Mouse (Mus musculus): ENCODE measurements at regions not wholly inside any gene's neighbourhood (a gene's known extent, or its start where the extent isn't known, plus 50 kb on each side); places are given as distances from the start of the nearest gene placed in this dataset.
"Not testable (repeated sequence)": the region's sequence is repeated elsewhere in the genome, so short reads cannot be mapped to it uniquely, and the experiment has no call there.

DNA sequence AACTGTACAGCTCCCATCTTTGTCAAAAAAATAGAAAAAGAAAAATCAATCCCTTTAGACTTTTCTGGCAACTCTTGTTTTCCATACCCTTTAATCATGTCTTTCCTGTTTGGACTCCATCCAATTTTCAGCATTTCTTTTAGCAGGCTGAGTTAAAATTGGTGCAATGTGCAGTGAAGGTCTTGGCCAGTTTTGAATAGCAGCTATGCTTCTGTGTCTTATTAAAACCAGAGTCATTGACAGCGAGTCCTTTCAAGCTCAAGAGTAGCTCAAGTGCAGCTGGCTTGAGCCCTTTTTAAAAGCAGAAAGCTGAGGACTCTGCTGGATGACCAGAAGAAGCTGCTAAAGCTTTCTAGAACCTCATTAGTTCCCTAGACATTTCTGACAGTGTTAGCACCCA is 952.7 kb downstream of the Poteg start:
- DNase-seq, result no peak

DNA sequence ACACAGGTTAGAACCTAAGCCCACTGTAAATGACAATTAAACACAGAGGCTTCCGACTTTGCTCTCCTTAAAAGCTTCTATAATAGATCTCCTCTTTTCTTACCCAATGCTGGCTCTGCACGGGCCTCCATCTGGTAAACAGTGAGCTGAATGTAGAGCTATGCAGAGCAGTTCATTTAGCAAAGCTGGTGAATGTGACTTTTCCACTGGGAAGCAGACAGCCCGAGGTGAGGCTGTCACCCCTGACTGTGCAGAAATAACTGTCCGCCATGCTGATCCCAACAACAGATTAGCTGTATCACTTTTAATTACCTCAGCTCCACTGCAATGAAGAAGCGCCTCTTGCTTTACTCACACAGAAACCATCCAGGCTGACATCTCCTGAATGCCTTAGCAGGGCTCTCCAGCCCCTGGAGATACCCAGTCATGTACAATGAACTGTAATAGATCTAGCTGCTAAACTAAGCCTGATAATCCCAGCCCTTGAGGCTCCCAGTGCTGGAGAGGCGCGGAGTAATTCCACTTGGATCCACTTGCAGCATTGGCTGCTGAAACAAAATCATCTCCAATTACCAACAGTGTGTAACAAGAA is 980.2 kb downstream of the Poteg start:
- no peak for DNase-seq

DNA sequence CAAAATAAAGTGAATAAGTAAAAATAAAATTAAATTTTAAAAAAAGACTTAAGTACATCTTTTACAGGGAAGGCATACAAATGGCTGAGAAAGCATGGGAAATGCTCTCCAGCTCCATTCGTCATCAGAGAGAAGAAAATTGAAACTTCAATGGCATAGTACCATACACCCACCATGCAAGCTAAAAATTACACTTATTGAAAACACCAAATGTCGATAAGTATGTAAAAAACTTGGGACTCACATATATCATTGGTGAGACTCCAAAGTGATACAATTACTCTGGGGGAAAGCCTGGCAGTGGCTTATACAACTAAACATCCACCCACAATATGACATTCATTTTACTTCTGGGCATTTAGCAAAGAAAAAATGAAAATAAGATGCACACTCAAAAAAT is 1025.7 kb downstream of the Poteg start:
- DNase-seq, result no peak

DNA sequence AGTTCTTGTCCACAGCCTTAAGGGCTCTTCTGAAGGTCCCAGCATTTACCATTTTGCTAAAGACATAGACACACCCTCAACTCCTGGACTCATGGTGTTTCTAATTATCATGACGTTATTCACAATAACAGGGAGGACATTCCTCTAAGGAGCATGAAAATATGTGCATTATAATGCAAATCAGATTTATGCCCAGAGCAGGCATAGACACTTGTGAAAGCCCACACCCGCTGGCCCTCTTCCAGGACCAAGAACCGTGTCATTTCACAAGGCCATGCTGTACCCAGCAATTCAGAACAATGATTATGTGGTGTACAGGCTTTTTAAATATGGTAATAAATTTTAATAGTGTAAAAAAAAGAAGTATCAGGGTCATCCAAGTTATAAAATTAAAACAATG is 1040.4 kb downstream of the Poteg start:
- no peak for DNase-seq

DNA sequence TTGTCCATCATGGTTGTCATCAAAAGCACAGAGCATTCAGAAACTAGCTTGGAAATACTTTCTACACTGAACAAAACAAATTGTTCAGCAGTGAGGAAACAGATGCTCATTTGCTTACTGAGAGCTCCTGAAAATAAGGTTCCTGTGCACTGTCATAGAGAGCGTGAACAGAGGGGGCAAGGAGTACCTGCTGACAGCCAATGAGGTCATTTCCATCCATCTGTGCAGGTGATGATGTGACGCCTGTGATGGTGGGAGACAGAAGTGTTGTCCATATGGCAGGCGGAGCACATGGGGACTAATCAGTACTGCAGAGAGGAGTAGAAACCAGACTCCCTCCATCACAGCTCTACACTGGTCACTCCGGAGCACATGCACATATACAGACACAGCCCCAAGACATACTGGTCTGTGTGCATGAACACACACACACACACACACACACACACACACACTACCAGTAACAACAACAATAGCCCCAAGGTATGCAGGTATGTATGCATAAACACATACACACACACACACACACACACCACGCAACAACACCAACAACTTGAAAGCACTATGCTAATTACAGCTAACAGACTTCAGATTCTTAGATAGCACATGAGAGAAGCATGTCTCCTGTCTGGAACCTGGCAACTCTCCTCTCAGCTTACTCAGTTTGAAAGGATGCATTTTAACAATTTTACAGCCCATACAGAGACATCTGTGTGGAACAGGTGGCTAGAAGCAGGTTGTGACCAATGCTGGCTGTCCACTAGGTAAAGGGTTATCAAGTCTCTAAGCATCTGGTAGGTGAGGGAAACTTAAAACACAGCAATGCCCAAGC is 1056.2 kb downstream of the Poteg start:
- no peak for DNase-seq

DNA sequence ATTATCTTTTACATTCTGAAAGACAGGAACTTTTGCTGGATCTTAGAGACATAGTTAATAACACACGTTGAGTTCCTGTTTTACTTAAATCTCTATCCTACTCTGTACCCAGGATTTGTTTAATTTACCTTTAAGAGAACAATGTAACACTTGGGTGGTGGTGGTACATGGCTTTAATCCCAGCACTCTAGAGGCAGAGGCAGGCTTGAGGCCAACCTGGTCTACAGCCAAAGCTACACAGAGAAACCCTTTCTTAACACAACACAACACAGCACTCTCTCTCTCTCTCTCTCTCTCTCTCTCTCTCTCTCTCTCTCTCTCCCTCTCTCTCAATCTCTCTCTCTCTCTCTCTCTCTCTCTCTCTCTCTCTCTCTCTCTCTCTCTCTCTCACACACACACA is 1076.0 kb downstream of the Poteg start:
- DNase-seq, result not testable (repeated sequence)

DNA sequence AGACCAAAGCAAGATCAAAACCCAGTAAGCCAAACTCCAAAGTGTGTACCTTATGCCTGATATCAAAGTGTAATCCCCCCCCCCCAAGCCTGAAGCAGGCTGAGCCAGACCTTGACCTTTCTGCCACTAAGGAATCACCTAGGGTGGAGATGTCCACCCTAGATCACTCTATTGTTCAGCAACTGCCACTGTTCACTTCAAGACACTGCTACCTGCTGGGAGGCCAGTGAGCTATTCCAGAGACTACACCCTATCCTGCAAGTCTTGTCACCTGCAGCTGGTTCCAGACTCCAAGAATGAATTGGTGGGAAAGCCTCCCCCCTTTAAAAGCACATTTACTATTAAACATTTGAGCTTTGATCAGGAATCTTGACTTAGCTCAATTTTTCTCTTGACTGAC is 1099.8 kb downstream of the Poteg start:
- DNase-seq, result no peak

DNA sequence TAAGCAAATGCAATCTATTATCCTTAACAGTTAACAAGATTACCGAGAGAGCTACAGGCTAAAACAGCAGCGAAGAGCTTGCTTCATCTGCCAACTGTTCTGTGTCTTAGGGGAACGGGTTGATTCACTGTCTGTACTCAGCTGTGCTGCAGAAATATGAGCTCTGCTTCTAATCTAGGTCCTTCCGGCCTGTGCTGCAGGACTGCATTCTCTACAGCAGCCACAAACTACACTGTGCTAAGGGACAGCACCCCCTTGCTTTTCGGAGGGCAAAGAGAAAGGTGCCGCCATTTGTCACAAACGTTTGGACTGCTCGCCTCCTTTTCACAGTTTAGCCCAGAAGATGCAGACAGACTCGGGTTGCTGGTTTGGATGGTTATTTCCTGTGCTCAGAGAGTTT is 1112.4 kb downstream of the Poteg start:
- DNase-seq, result no peak

DNA sequence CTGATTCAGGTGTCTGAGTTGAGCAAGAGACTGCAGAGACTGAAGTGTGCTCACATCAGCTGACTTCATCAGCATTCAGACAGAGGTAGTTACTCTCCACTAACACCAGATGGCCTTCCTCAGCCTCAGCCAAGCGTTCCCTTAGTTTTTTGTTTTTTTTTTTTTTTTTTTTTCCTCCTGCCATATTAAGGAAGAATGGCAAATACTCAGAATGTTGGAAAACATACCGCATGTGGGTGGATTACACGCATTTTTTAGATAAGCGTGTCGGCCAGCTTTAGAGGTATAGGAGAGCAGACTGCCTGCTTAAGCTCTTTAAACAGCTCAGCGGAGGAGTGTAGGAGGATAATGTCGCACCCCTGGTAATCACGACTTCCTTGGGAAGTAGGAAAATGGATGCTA is 1131.8 kb downstream of the Poteg start:
- no peak for DNase-seq

DNA sequence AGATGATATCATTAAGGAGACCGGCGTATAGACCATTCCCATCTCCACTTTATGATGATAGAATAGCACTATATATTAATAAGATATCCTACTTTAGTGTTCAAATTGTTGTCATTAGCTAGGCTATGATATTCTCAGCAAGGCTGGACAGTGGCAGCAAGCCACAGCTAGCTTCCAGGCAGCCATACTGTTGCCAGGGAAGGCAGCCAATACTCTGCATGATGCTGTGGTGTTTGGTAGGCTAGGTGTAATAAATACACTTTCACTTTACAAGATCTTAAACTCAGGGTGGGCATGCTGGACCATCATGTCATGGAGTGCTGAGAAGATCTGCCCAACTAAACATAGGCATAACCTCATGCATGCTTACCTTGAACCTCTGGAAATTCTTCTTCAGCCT is 1133.4 kb downstream of the Poteg start:
- no peak for DNase-seq

DNA sequence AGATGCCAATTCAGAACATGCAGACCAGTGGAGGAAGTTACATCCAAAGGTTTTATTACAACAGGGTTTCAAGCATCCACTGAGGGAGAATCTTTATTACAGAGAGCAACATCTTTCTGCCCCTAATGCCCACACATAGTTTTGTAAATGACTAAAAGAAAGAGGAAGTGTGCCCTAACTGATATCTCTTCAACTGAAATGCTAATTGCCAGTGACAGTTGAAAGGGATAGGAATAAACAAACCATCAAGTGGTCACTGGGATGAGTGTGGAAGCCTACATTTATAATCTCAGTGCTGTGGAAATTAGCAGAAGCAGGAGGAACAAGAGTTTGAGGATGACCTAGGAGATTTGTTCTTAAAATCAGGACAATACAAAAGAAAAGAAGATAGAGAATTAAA is 1142.5 kb downstream of the Poteg start:
- no peak for DNase-seq

DNA sequence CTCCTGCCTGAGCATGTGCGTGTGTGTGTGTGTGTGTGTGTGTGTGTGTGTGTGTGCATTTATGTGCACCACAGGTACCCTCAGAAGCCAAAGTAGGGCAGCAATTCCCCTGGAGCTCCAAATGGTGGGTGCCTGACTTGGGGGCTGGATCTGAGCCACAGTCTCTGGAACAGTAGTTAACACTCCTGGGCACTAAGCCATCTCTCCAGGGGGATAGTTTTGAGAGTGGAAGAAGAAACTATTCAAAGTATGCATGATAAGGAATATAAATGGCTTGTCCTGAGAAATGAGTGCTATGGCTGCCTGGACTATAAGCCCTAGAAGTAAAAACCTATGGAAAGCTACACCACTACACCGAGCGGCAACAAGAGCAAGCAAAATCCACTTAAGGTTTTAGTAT is 1145.8 kb downstream of the Poteg start:
- peak; percentile 56 to 57 for DNase-seq

DNA sequence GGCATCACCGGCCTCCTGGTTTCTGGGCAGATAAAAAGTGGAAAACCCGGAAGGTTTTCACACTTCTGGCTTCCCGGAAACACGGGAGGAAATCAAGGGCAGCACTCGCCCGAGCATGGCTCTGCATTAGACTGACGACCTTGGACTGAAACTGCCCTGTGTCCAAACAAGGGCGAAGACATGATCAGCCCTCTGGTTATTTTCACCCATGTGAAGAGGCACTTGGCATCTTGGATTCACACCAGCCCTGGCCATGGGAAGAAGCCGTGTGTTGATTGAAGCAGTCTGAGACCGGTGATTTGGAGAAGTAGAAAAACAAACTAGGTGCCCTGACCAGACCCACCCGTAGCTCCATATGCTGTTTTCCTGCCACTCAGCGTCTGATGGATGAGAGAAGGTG is 1146.7 kb downstream of the Poteg start:
- DNase-seq, result peak in 1 of 2 experiments; percentile 11

DNA sequence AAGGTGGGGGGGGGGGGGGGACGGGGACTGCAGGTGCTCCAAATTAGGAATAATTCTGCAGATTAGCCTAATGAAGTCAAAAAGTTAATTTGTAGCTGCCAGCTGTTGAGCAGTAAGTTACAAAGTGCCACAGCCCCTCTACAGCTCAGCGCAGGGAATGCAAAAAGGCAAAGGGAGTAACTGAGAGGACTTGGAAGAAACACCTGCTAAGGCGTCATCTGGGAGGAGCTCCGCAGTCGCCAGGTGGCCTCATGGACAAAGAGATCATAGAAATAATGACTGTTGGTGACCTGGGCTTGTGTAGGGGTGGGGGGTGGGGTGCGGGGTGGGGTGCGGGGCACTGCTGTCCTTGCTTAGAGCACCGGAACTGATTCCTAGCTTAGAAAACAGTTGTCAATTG is 1147.1 kb downstream of the Poteg start:
- peak in 1 of 2 experiments; percentile 13 for DNase-seq

DNA sequence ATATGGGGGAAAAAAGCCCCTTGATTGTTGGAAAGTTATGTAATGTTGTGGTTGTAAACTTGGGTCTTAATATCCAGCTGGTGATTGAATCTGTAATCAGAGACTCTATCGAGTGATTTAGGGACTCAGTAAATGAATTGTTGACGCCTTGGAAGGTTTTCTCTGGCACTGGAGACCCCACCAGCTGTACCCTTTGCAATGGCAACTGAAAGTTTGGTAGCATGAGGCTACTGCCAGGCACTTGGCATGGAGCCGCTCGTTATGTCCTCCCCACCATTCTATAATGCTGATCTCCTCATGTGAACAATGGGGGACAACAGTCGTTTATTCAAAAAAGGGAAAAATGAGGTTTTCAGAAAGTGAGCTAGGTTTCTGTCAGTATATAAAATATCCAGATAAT is 1148.4 kb downstream of the Poteg start:
- DNase-seq, result no peak
